Mouse (Mus musculus): ENCODE data around the gene Inpp5f. TPM values are rescaled to one million over a fixed set of nuclear protein-coding genes. Genes with fewer than 3 reads are reported as not detected.

The Inpp5f gene
- polyA plus RNA-seq, 1 experiment from 2014 or later, result 97.4 TPM

- H3K9me3 ChIP-seq (ENCODE audit: control insufficient read depth, low read length), result no peaks in the 10 kb centered on the region
- no peak overlapping the region for H3K4me2 ChIP-seq (ENCODE audit: low read depth, low read length, severe bottlenecking)
- 87% methylated on average over 8 of the region's 8 CpGs for WGBS
- H3K27me3 ChIP-seq (ENCODE audit: control insufficient read depth, insufficient read depth, low read length), result no peaks in the 10 kb centered on the region
- H3K27ac ChIP-seq (ENCODE audit: low read depth, low read length), result no peak overlapping the region
- no peak overlapping the region for H3K4me3 ChIP-seq (ENCODE audit: low read depth, low read length)
- no peak overlapping the region for H3K9ac ChIP-seq (ENCODE audit: low read length)
- DNase-seq (ENCODE audit: low spot score) (no peak), ATAC-seq (replicated peaks; ENCODE audit: low FRiP score) (no peak)
- H3K36me3 ChIP-seq (ENCODE audit: control insufficient read depth, insufficient read depth, low read length), result no peaks in the 10 kb centered on the region
- no peaks in the 10 kb centered on the region for H3K4me1 ChIP-seq (replicated peaks; ENCODE audit: control insufficient read depth, insufficient read depth, low read length)
These were observed 52.8 kb downstream of the Inpp5f start for GRCm38 (mm10) chr7:128663906-128664305.

DNA sequence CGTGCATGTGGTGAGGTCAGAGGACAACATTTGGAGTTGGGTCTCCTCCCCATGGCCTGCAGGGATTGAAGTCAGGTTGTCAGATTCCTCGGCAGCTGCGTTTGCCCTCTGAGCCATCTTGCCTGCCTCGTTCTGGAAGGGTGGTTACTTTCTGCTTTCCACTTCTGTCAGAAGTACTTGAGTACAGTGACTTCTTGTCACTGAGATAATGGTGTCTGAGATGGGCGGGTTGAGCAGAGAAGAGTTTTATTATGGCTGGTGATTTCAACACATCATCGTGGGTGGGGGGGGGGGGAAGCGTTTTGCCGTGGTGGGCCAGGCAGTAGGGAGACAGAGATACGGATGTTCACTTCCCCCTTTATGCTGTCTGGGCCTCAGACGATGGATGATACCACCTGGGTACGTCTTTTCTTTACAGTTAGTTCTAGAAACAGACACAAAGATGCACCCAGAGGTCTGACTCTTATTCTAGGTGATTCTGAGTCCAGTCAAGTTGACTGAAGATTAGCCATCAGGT, 53.8 kb downstream of the Inpp5f start:
- DNase-seq (ENCODE audit: low spot score) (no peak), ATAC-seq (replicated peaks; ENCODE audit: low FRiP score) (no peak)
- 93% methylated on average over 11 of the region's 11 CpGs for WGBS
- no peak overlapping the region for H3K4me3 ChIP-seq (ENCODE audit: low read depth, low read length)
- H3K4me1 ChIP-seq (replicated peaks; ENCODE audit: control insufficient read depth, insufficient read depth, low read length), result no peaks in the 10 kb centered on the region
- no peak overlapping the region for H3K27ac ChIP-seq (ENCODE audit: low read depth, low read length)
- H3K36me3 ChIP-seq (ENCODE audit: control insufficient read depth, insufficient read depth, low read length), result no peaks in the 10 kb centered on the region; the same call in 1 of the 2 replicates
- no peaks in the 10 kb centered on the region for H3K9me3 ChIP-seq (ENCODE audit: control insufficient read depth, low read length)
- H3K27me3 ChIP-seq (ENCODE audit: control insufficient read depth, insufficient read depth, low read length), result no peaks in the 10 kb centered on the region
- no peak overlapping the region for H3K9ac ChIP-seq (ENCODE audit: low read length)
- H3K4me2 ChIP-seq (ENCODE audit: low read depth, low read length, severe bottlenecking), result no peak overlapping the region

DNA sequence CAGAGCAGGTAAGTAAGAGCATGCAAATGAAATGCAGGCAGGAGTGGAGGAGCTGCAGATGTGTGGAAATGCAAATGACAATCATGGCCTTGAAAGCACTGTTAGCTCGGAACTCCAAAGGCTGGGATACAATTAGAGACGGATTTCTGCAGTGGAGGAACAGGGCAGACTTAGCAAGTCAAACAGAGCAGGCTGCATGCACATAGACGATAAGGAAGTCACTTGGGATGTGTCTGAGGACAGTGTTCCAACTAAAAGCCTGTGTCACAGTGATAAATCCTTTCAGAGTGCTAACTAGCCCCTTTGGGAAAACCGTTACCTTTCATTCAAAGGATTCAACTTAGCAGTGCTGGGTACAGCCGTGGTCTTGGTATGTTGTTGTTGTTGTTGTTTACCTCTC, 56.7 kb downstream of the Inpp5f start:
- DNase-seq (ENCODE audit: low spot score) (no peak), ATAC-seq (replicated peaks; ENCODE audit: low FRiP score) (no peak)
- peaks cover 10% of the 10 kb centered on the region for H3K4me1 ChIP-seq (replicated peaks; ENCODE audit: control insufficient read depth, insufficient read depth, low read length)
- no peak overlapping the region for H3K27ac ChIP-seq (ENCODE audit: low read depth, low read length)
- H3K4me2 ChIP-seq (ENCODE audit: low read depth, low read length, severe bottlenecking), result no peak overlapping the region
- no peak overlapping the region for H3K9ac ChIP-seq (ENCODE audit: low read length)
- H3K9me3 ChIP-seq (ENCODE audit: control insufficient read depth, low read length), result no peaks in the 10 kb centered on the region
- H3K4me3 ChIP-seq (ENCODE audit: low read depth, low read length), result no peak overlapping the region
- H3K36me3 ChIP-seq (ENCODE audit: control insufficient read depth, insufficient read depth, low read length), result no peaks in the 10 kb centered on the region; the same call in 1 of the 2 replicates
- 66% methylated on average over 5 of the region's 5 CpGs for WGBS
- no peaks in the 10 kb centered on the region for H3K27me3 ChIP-seq (ENCODE audit: control insufficient read depth, insufficient read depth, low read length)

- Histone ChIP-seq H3K9ac (ENCODE audit: low read length) (no peak overlapping the region), H3K27ac (ENCODE audit: low read depth, low read length) (no peak overlapping the region), H3K4me1 (replicated peaks; ENCODE audit: control insufficient read depth, insufficient read depth, low read length) (peaks cover 15% of the 10 kb centered on the region), H3K9me3 (ENCODE audit: control insufficient read depth, low read length) (no peaks in the 10 kb centered on the region), H3K27me3 (ENCODE audit: control insufficient read depth, insufficient read depth, low read length) (no peaks in the 10 kb centered on the region), H3K4me3 (ENCODE audit: low read depth, low read length) (no peak overlapping the region), H3K36me3 (ENCODE audit: control insufficient read depth, insufficient read depth, low read length) (no peaks in the 10 kb centered on the region; the same call in 1 of the 2 replicates), H3K4me2 (ENCODE audit: low read depth, low read length, severe bottlenecking) (no peak overlapping the region)
- 35% methylated on average over 2 of the region's 2 CpGs for WGBS
- no peak for ATAC-seq (replicated peaks; ENCODE audit: low FRiP score)
- DNase-seq (ENCODE audit: low spot score), result no peak
These were observed 57.7 kb downstream of the Inpp5f start for GRCm38 (mm10) chr7:128668831-128669230.

DNA sequence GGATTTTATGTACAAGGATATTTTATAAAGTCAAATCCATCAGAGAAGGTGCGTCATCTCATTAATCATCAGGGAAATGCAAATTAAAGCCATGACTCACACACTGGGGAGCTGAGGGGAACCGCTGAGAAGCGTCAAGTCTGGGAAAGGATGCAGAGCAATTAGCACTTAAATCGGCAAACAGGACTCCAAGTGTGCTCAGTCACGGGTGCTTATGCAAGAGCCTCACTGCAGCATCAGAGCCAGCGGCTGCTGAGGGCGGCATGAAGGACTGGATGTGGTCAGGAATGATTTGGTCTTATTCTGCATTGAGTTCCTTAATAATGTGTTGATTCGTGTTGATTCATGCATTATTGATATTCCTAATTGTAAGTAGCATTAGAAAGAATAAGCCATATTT, 60.8 kb downstream of the Inpp5f start:
- Histone ChIP-seq H3K27me3 (ENCODE audit: control insufficient read depth, insufficient read depth, low read length) (no peaks in the 10 kb centered on the region), H3K9ac (ENCODE audit: low read length) (no peak overlapping the region; the same call in 1 of the 2 replicates), H3K9me3 (ENCODE audit: control insufficient read depth, low read length) (no peaks in the 10 kb centered on the region), H3K27ac (ENCODE audit: low read depth, low read length) (peak overlapping the region; percentile 79), H3K4me2 (ENCODE audit: low read depth, low read length, severe bottlenecking) (peak overlapping the region; percentile 39), H3K4me3 (ENCODE audit: low read depth, low read length) (peak overlapping the region; percentile 7; the same call in 1 of the 2 replicates), H3K4me1 (replicated peaks; ENCODE audit: control insufficient read depth, insufficient read depth, low read length) (peaks cover 15% of the 10 kb centered on the region), H3K36me3 (ENCODE audit: control insufficient read depth, insufficient read depth, low read length) (no peaks in the 10 kb centered on the region; the same call in 1 of the 2 replicates)
- ATAC-seq (replicated peaks; ENCODE audit: low FRiP score), result peak; percentile 85
- DNase-seq (ENCODE audit: low spot score), result peak; percentile 68
- WGBS, result 5% methylated on average over 8 of the region's 8 CpGs

GRCm38 (mm10) chr7:128672408-128673010, 61.4 kb downstream of the Inpp5f start:
- DNase-seq (ENCODE audit: low spot score), result peak; percentile 70
- H3K9me3 ChIP-seq (ENCODE audit: control insufficient read depth, low read length), result no peaks in the 10 kb centered on the region
- 5% methylated on average over 15 of the region's 15 CpGs for WGBS
- peak overlapping the region; percentile 7; the same call in 1 of the 2 replicates for H3K4me3 ChIP-seq (ENCODE audit: low read depth, low read length)
- H3K27me3 ChIP-seq (ENCODE audit: control insufficient read depth, insufficient read depth, low read length), result no peaks in the 10 kb centered on the region
- peak overlapping the region; percentile 39 for H3K4me2 ChIP-seq (ENCODE audit: low read depth, low read length, severe bottlenecking)
- H3K4me1 ChIP-seq (replicated peaks; ENCODE audit: control insufficient read depth, insufficient read depth, low read length), result peaks cover 15% of the 10 kb centered on the region
- H3K27ac ChIP-seq (ENCODE audit: low read depth, low read length), result peak overlapping the region; percentile 79
- peak overlapping the region; percentile 45 for H3K9ac ChIP-seq (ENCODE audit: low read length)
- H3K36me3 ChIP-seq (ENCODE audit: control insufficient read depth, insufficient read depth, low read length), result no peaks in the 10 kb centered on the region; the same call in 1 of the 2 replicates
- peak; percentile 84 for ATAC-seq (replicated peaks; ENCODE audit: low FRiP score)

- no peak for DNase-seq (ENCODE audit: low spot score)
- Histone ChIP-seq H3K27ac (ENCODE audit: low read depth, low read length) (no peak overlapping the region), H3K4me2 (ENCODE audit: low read depth, low read length, severe bottlenecking) (no peak overlapping the region), H3K27me3 (ENCODE audit: control insufficient read depth, insufficient read depth, low read length) (no peaks in the 10 kb centered on the region), H3K9me3 (ENCODE audit: control insufficient read depth, low read length) (no peaks in the 10 kb centered on the region), H3K9ac (ENCODE audit: low read length) (no peak overlapping the region), H3K4me3 (ENCODE audit: low read depth, low read length) (no peak overlapping the region), H3K4me1 (replicated peaks; ENCODE audit: control insufficient read depth, insufficient read depth, low read length) (no peaks in the 10 kb centered on the region), H3K36me3 (ENCODE audit: control insufficient read depth, insufficient read depth, low read length) (no peaks in the 10 kb centered on the region)
- ATAC-seq (replicated peaks; ENCODE audit: low FRiP score), result no peak
- 68% methylated on average over 3 of the region's 3 CpGs for WGBS
These were observed 67.4 kb downstream of the Inpp5f start for GRCm38 (mm10) chr7:128678546-128678945.

GRCm38 (mm10) chr7:128687821-128688564, 76.9 kb downstream of the Inpp5f start:
- 51% methylated on average over 56 of the region's 56 CpGs for WGBS
- Histone ChIP-seq H3K4me3 (ENCODE audit: low read depth, low read length) (peak overlapping the region; percentile 41), H3K27ac (ENCODE audit: low read depth, low read length) (peak overlapping the region; percentile 62), H3K4me2 (ENCODE audit: low read depth, low read length, severe bottlenecking) (peak overlapping the region; percentile 46), H3K36me3 (ENCODE audit: control insufficient read depth, insufficient read depth, low read length) (peaks cover 11% of the 10 kb centered on the region; the same call in 1 of the 2 replicates), H3K4me1 (replicated peaks; ENCODE audit: control insufficient read depth, insufficient read depth, low read length) (no peaks in the 10 kb centered on the region), H3K9ac (ENCODE audit: low read length) (peak overlapping the region; percentile 64), H3K9me3 (ENCODE audit: control insufficient read depth, low read length) (peaks cover 8% of the 10 kb centered on the region), H3K27me3 (ENCODE audit: control insufficient read depth, insufficient read depth, low read length) (no peaks in the 10 kb centered on the region)
- ATAC-seq (replicated peaks; ENCODE audit: low FRiP score), result peak; percentile 83
- DNase-seq (ENCODE audit: low spot score), result peak; percentile 89
